Mouse (Mus musculus) bone marrow macrophage, adult 2 months (primary cell): ENCODE data around the gene Clps.

Experiments used
- CTCF ChIP-seq: IDR thresholded peaks from 2 replicates; pipeline ENCODE4 v1.5.1; 2012; ENCODE audit warnings: low read depth, mild to moderate bottlenecking, low read length, moderate library complexity
- POLR2A ChIP-seq: IDR thresholded peaks from 2 replicates; pipeline ENCODE4 v1.6.1; 2012; ENCODE audit warnings: mild to moderate bottlenecking, low read depth, low read length, borderline replicate concordance

DNA sequence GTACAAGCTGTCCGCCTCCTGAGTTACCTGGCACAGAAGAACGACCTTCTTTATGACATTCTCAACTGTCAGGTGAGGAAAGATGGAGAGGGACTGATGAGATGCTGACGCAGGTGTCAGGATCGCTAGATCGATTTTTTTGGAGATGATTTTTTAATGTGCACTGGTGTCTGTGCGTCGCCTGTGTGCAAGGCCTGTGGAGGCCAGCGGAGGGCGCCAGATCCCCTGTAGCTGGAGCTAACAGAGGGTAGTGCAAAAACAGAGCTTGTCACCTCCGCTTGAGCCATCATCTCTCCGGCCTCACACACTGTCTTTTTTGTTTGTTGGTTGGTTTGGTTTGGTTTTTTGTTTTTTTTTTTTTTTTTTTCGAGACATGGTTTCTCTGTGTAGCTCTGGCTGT lies 22.7 kb downstream of the Clps start:
- no peak for TF ChIP-seq POLR2A
- no peak for TF ChIP-seq CTCF
